Mouse (Mus musculus) hindbrain, embryonic 10.5 days (tissue): ENCODE results near the gene Spta1. TPM values are rescaled to one million over a fixed set of nuclear protein-coding genes. Genes with fewer than 3 reads are reported as not detected.

Experiments
- polyA plus RNA-seq: library from polyadenylated mRNA; unstranded; fragments of >200 nt; fragmentation: Nextera tagmentation; extraction: Ambion mirVana; gene quantifications from 2 replicates; pipeline ENCODE4 v1.2.1, GENCODE M21; 2016

Spta1 gene
- polyA plus RNA-seq, 1 experiment from 2014 or later, result 0.78 TPM

Other genes starting within 250 kb of the Spta1 start
- gene Mndal, start 230.3 kb upstream of the Spta1 start, polyA plus RNA-seq, result 0.26 TPM in 1 of 2 replicates, not detected in the other
- gene Ifi203, start 230.1 kb upstream of the Spta1 start, polyA plus RNA-seq, result not detected in 2 replicates
- not detected in 2 replicates for gene Ifi202b, start 190.0 kb upstream of the Spta1 start, polyA plus RNA-seq
- gene Ifi205, start 141.0 kb upstream of the Spta1 start, polyA plus RNA-seq, result 0.16 TPM in 1 of 2 replicates, not detected in the other
- gene Olfr433, start 132.1 kb upstream of the Spta1 start, polyA plus RNA-seq, result not detected in 2 replicates
- gene Olfr432, start 123.6 kb upstream of the Spta1 start, polyA plus RNA-seq, result not detected in 2 replicates
- gene Olfr430, start 106.2 kb upstream of the Spta1 start, polyA plus RNA-seq, result not detected in 2 replicates
- gene Olfr429, start 88.4 kb upstream of the Spta1 start, polyA plus RNA-seq, result not detected in 2 replicates
- not detected in 2 replicates for gene Olfr427, start 75.9 kb upstream of the Spta1 start, polyA plus RNA-seq
- gene Olfr231, start 51.6 kb upstream of the Spta1 start, polyA plus RNA-seq, result not detected in 2 replicates
- not detected in 2 replicates for gene Olfr424, start 41.3 kb upstream of the Spta1 start, polyA plus RNA-seq
- gene Olfr420, start 17.1 kb upstream of the Spta1 start, polyA plus RNA-seq, result not detected in 2 replicates
- gene Olfr419, start 79.3 kb downstream of the Spta1 start, polyA plus RNA-seq, result not detected in 2 replicates
- not detected in 2 replicates for gene Mptx1, start 157.7 kb downstream of the Spta1 start, polyA plus RNA-seq
- gene Olfr417, start 192.3 kb downstream of the Spta1 start, polyA plus RNA-seq, result not detected in 2 replicates
- not detected in 2 replicates for gene Olfr248, start 218.3 kb downstream of the Spta1 start, polyA plus RNA-seq